Mouse (Mus musculus): ENCODE measurements around the gene 1300017J02Rik. TPM values are rescaled to one million over a fixed set of nuclear protein-coding genes. Genes with fewer than 3 reads are reported as not detected.
"Not testable (repeated sequence)": the region's sequence is repeated elsewhere in the genome, so short reads cannot be mapped to it uniquely, and the experiment has no call there.

1300017J02Rik gene
- polyA plus RNA-seq (2016; fragmentation: Nextera tagmentation; extraction: Ambion mirVana) = 6.7 and 7.3 TPM in 2 replicates

- H3K9me3 ChIP-seq = no peaks in the 10 kb centered on the region
- peak within 1 kb of the TSS; percentile 97 for H3K4me3 ChIP-seq
- peak within 1 kb of the TSS; percentile 97 for H3K27ac ChIP-seq
- WGBS = under 1% methylated on average over 49 of the region's 49 CpGs
- H3K4me1 ChIP-seq = peaks cover 9% of the 10 kb centered on the region; the same call in 1 of the 2 replicates
- H3K27me3 ChIP-seq (ENCODE audit: insufficient read depth, poor library complexity, severe bottlenecking) = no peaks in the 10 kb centered on the region
- peaks cover 30% of the 10 kb centered on the region for H3K36me3 ChIP-seq
- peak; percentile 98 for DNase-seq (ENCODE audit: low spot score)
Observed at GRCm38 (mm10) chr9:103304927-103305326, at the start of gene 1300017J02Rik, which contains the start of gene Topbp1. Gene 1300017J02Rik, minus strand, starts transcription at chr9:103305082. Gene Topbp1, plus strand, starts transcription at chr9:103305215.

GRCm38 (mm10) chr9:103353500-103354260 lies 48.8 kb upstream of the 1300017J02Rik start:
- not testable (repeated sequence) for DNase-seq (ENCODE audit: low spot score)
- 84% methylated on average over 7 of the region's 7 CpGs for WGBS

DNA sequence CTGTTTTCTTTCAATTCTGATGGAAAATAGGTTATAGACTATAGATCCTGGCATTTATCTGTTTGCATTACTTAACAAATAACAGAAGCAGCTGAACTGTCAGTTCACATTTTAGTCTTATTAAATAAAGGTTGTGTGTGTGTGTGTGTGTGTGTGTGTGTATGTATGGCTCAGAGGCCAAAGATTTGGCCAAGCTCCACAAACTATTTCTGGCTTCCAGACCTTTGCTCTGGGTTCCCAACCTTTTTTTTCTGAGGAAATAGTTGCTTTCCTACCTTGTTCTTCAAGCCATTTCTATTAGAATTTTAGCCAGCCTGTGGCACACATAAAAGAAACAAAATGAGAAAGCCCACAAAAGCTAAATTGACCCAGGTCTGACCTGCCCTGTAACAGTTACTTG lies 43.9 kb upstream of the 1300017J02Rik start:
- Histone ChIP-seq H3K9me3 (no peaks in the 10 kb centered on the region), H3K27ac (no peak overlapping the region), H3K4me1 (no peaks in the 10 kb centered on the region), H3K36me3 (peaks cover 78% of the 10 kb centered on the region), H3K27me3 (ENCODE audit: insufficient read depth, poor library complexity, severe bottlenecking) (no peaks in the 10 kb centered on the region), H3K4me3 (no peak overlapping the region)
- DNase-seq (ENCODE audit: low spot score) = no peak

More at GRCm38 (mm10) chr9:103353500-103354260, 48.8 kb upstream of the 1300017J02Rik start:
- peaks cover 72% of the 10 kb centered on the region for H3K36me3 ChIP-seq
- not testable (repeated sequence) for H3K27me3 ChIP-seq (ENCODE audit: insufficient read depth, poor library complexity, severe bottlenecking); H3K9me3 ChIP-seq; H3K27ac ChIP-seq; H3K4me3 ChIP-seq; H3K4me1 ChIP-seq

- no peak overlapping the region for H3K27ac ChIP-seq
- no peaks in the 10 kb centered on the region for H3K9me3 ChIP-seq
- peaks cover 85% of the 10 kb centered on the region for H3K36me3 ChIP-seq
- no peaks in the 10 kb centered on the region for H3K4me1 ChIP-seq
- no peak overlapping the region for H3K4me3 ChIP-seq
- DNase-seq (ENCODE audit: low spot score) = no peak
- 84% methylated on average over 1 of the region's 1 CpGs for WGBS
- no peaks in the 10 kb centered on the region for H3K27me3 ChIP-seq (ENCODE audit: insufficient read depth, poor library complexity, severe bottlenecking)
Observed at GRCm38 (mm10) chr9:103347996-103348490, 43.2 kb upstream of the 1300017J02Rik start.

- no peak for DNase-seq (ENCODE audit: low spot score)
- H3K27ac ChIP-seq = no peak overlapping the region
- no peaks in the 10 kb centered on the region for H3K9me3 ChIP-seq
- H3K4me1 ChIP-seq = no peaks in the 10 kb centered on the region
- WGBS = 90% methylated on average over 4 of the region's 4 CpGs
- H3K36me3 ChIP-seq = peaks cover 88% of the 10 kb centered on the region
- no peak overlapping the region for H3K4me3 ChIP-seq
- no peaks in the 10 kb centered on the region for H3K27me3 ChIP-seq (ENCODE audit: insufficient read depth, poor library complexity, severe bottlenecking)
Observed at GRCm38 (mm10) chr9:103347045-103347444, 42.2 kb upstream of the 1300017J02Rik start.

- H3K36me3 ChIP-seq = peaks cover 95% of the 10 kb centered on the region
- no peaks in the 10 kb centered on the region for H3K9me3 ChIP-seq
- H3K27ac ChIP-seq = no peak overlapping the region
- H3K27me3 ChIP-seq (ENCODE audit: insufficient read depth, poor library complexity, severe bottlenecking) = no peaks in the 10 kb centered on the region
- H3K4me1 ChIP-seq = peaks cover 11% of the 10 kb centered on the region; the same call in 1 of the 2 replicates
- H3K4me3 ChIP-seq = no peak overlapping the region
- no peak for DNase-seq (ENCODE audit: low spot score)
Observed at GRCm38 (mm10) chr9:103336912-103337311, 32.0 kb upstream of the 1300017J02Rik start.

GRCm38 (mm10) chr9:103332663-103333062 lies 27.8 kb upstream of the 1300017J02Rik start:
- peaks cover 11% of the 10 kb centered on the region; the same call in 1 of the 2 replicates for H3K4me1 ChIP-seq
- DNase-seq (ENCODE audit: low spot score) = no peak
- H3K27me3 ChIP-seq (ENCODE audit: insufficient read depth, poor library complexity, severe bottlenecking) = no peaks in the 10 kb centered on the region
- H3K9me3 ChIP-seq = no peaks in the 10 kb centered on the region
- peaks cover 96% of the 10 kb centered on the region for H3K36me3 ChIP-seq
- no peak overlapping the region for H3K27ac ChIP-seq
- WGBS = 82% methylated on average over 6 of the region's 6 CpGs
- H3K4me3 ChIP-seq = no peak overlapping the region

GRCm38 (mm10) chr9:103326449-103326848 lies 21.6 kb upstream of the 1300017J02Rik start:
- Histone ChIP-seq H3K4me1 (no peaks in the 10 kb centered on the region), H3K9me3 (no peaks in the 10 kb centered on the region), H3K36me3 (peaks cover 96% of the 10 kb centered on the region), H3K27me3 (ENCODE audit: insufficient read depth, poor library complexity, severe bottlenecking) (no peaks in the 10 kb centered on the region), H3K27ac (no peak overlapping the region), H3K4me3 (no peak overlapping the region)
- no peak for DNase-seq (ENCODE audit: low spot score)
- WGBS = 71% methylated on average over 9 of the region's 9 CpGs

- H3K4me3 ChIP-seq = no peak overlapping the region
- no peak overlapping the region for H3K27ac ChIP-seq
- 100% methylated on average over 1 of the region's 2 CpGs for WGBS
Observed at GRCm38 (mm10) chr9:103324678-103325077, 19.8 kb upstream of the 1300017J02Rik start.

DNA sequence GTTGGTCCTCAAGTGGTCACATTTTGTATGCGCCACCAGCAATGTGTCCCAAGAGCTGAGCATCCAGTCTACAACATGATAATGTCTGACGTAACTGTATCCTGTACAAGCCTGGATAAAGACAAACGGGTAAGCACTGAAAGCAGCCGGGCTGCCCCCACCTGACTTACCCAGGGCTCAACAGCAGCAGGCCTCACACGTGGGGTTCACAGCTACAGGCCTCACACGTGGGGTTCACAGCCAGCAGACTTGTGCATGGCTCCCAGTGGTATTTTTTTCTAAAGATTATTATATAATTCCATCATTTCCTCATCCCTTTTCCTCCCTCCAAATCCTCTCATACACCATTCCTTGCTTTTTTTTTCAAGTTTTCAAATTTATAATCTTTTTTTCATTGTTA lies 5.0 kb upstream of the 1300017J02Rik start:
- peaks cover 9% of the 10 kb centered on the region; the same call in 1 of the 2 replicates for H3K4me1 ChIP-seq
- no peak overlapping the region for H3K4me3 ChIP-seq
- H3K27me3 ChIP-seq (ENCODE audit: insufficient read depth, poor library complexity, severe bottlenecking) = no peaks in the 10 kb centered on the region
- no peak for DNase-seq (ENCODE audit: low spot score)
- WGBS = 86% methylated on average over 6 of the region's 6 CpGs
- H3K27ac ChIP-seq = no peak overlapping the region
- peaks cover 76% of the 10 kb centered on the region for H3K36me3 ChIP-seq
- no peaks in the 10 kb centered on the region for H3K9me3 ChIP-seq

More at GRCm38 (mm10) chr9:103324678-103325077, 19.8 kb upstream of the 1300017J02Rik start:
- H3K27me3 ChIP-seq (ENCODE audit: insufficient read depth, poor library complexity, severe bottlenecking) = no peaks in the 10 kb centered on the region
- H3K4me1 ChIP-seq = no peaks in the 10 kb centered on the region
- no peaks in the 10 kb centered on the region for H3K9me3 ChIP-seq
- DNase-seq (ENCODE audit: low spot score) = no peak
- H3K36me3 ChIP-seq = peaks cover 99% of the 10 kb centered on the region

DNA sequence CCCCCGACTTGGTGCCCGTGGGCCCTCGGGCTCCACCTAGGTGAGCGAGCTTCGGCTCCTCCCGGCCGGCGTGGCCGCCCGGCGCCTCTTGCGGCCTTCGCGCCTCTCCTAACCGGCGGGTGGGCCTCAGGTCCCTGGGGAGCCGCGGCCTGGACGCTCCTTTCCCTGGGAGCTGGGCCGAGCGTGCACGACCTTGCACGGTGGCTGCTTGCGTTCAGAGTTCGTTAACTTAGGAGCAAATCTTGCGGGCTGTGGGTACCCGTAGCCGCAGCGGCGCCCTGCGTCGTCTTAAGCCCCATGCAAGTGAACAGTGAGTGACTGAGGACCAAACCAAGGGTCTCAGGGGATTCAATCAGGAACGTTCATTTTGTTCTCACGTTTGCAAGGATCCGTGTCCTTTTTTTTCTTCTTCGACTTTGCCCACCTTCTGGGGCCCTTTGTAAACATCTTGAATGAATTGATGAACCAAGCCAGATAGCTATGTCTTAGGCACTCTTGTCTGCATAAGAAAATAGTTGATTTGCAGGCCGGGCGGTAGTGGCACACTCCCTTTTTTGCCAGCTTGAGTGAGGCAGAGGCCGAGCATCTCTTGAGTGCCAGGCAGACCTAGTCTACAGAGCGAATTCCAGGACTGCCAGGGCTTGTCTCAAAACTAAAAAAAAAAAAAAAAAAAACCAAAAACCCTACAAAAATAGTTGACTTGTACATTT lies 605 bp upstream of the 1300017J02Rik start:
- peak overlapping the region; percentile 97 for H3K27ac ChIP-seq
- peaks cover 9% of the 10 kb centered on the region; the same call in 1 of the 2 replicates for H3K4me1 ChIP-seq
- no peaks in the 10 kb centered on the region for H3K9me3 ChIP-seq
- H3K27me3 ChIP-seq (ENCODE audit: insufficient read depth, poor library complexity, severe bottlenecking) = no peaks in the 10 kb centered on the region
- H3K36me3 ChIP-seq = peaks cover 35% of the 10 kb centered on the region
- WGBS = under 1% methylated on average over 40 of the region's 40 CpGs
- H3K4me3 ChIP-seq = peak overlapping the region; percentile 97
- DNase-seq (ENCODE audit: low spot score) = peak; percentile 83

DNA sequence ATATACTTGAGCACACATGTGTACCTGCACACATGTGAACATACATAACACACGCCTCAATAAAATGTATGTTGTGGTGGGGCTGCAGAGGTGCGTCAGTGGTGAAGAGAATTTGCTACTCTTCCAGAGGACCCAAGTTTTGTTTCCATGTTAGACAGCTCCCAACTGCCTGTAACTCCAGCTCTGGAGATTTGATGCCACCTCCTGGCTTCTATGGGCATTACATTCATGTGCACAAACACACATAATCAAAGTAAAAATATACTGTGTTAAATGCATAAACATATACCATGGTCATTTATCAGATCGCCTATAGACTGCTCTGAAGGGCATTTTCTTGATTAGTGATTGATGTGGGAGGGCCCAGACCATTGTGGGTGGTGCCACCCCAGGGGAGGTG lies 2.2 kb downstream of the 1300017J02Rik start:
- H3K4me1 ChIP-seq = peaks cover 9% of the 10 kb centered on the region; the same call in 1 of the 2 replicates
- no peak overlapping the region for H3K27ac ChIP-seq
- 51% methylated on average over 3 of the region's 3 CpGs for WGBS
- H3K36me3 ChIP-seq = peaks cover 7% of the 10 kb centered on the region; the same call in 1 of the 2 replicates
- H3K9me3 ChIP-seq = no peaks in the 10 kb centered on the region
- no peak overlapping the region for H3K4me3 ChIP-seq
- no peaks in the 10 kb centered on the region for H3K27me3 ChIP-seq (ENCODE audit: insufficient read depth, poor library complexity, severe bottlenecking)
- DNase-seq (ENCODE audit: low spot score) = no peak

DNA sequence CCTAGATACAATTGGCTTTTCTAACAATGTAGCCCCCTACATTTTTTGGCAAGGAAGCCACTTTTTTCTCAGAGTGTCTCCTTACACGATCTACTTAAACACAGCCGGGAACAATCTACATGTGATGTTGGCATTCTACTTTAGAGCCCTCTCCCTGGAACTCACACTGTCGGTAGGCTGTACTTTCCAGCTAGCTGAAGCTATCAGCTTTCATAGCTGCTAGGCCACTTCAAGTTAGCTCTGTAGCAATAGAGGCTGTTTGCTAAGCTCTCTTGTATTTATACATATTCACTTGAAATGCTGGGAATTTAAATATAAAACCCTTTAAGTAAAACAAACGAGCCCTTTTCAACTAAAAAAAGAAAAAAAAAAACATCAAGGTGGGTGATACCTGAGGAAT lies 2.6 kb downstream of the 1300017J02Rik start:
- 73% methylated on average over 4 of the region's 4 CpGs for WGBS
- Histone ChIP-seq H3K9me3 (no peaks in the 10 kb centered on the region), H3K36me3 (peaks cover 3% of the 10 kb centered on the region; the same call in 1 of the 2 replicates), H3K4me1 (peaks cover 9% of the 10 kb centered on the region; the same call in 1 of the 2 replicates), H3K27ac (no peak overlapping the region), H3K4me3 (no peak overlapping the region), H3K27me3 (ENCODE audit: insufficient read depth, poor library complexity, severe bottlenecking) (no peaks in the 10 kb centered on the region)
- DNase-seq (ENCODE audit: low spot score) = no peak
